Mouse (Mus musculus): ENCODE measurements around the gene Htr6.

Htr6 gene

DNA sequence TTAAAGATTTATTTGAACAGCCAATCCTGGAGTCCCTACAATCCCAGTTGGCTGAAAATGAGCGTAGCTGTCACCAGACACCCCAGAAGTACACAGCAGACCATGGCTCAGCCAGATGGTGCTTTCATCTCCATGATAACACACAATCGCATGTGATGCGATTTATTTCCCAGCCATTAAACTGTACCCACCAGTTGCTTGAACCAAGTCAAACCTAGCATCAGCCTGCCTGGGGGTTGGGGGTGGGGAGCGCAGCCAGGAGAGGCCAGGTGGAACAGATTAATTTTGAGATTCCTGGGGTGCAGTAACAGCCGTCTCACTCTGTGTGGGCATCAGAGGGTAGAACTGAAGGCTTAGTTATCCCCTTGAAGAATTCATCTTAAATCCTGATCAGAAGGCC is 29.0 kb downstream of the Htr6 start:
- DNase-seq (ENCODE audit: low spot score): no peak

- no peak for DNase-seq (ENCODE audit: low spot score)
Observed at GRCm38 (mm10) chr4:139044566-139044965, 30.8 kb downstream of the Htr6 start.

DNA sequence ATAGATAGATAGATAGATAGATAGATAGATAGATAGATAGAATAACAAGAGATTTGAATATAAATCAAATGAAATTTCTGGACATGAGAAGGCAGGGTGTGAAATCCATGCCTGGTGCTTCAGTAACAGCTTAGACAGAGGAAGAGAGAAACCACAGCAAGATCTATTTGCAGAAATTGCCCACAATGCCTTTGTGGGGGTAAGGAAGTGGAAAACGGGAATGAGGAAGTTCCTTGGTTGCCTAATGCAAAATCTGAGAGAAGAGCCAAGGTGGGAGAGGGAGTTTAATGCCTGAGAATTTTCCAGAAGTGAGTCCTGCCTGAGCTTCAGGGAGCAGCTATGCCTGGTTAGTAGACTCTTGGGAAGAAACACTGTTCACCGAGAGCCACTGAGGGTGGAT is 31.8 kb downstream of the Htr6 start:
- no peak for DNase-seq (ENCODE audit: low spot score)

GRCm38 (mm10) chr4:139042611-139043010 is 32.8 kb downstream of the Htr6 start:
- no peak for DNase-seq (ENCODE audit: low spot score)

DNA sequence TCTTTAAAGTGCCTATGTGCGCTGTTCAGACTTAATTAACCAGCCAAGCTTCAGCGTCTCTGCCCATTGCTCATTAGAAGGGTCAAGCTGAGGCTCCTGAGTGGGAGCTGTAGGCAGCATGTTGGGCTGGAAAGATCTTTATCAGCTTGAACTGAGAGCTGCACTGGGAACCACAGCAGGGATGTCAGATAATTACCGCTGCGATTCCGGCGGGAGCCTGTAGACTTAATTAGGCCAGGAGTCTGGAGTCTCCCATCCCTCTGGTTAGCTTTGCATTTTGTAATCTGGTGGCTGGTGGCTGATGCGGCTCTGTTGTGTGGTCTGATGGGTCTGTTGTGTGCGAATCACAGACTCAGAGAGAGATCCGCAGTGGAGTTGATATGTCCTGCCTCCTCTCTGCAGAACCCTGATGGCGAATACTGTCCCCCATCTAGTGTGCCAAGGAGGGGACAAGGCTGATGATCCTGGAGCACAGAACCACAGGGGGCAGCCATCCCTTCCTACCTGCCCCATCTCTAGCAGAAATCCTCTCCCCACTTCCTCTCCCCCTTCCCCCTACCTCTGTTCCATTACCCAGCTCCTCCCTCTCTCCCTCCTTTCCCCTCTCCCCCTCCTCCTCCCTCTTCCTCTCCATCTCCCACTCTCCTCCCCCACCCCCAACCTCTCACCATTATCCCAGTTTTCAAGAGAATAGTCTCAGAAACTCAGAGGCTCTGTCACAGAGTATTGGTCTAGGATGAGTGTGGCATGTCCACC is 35.1 kb downstream of the Htr6 start:
- DNase-seq (ENCODE audit: low spot score): no peak

DNA sequence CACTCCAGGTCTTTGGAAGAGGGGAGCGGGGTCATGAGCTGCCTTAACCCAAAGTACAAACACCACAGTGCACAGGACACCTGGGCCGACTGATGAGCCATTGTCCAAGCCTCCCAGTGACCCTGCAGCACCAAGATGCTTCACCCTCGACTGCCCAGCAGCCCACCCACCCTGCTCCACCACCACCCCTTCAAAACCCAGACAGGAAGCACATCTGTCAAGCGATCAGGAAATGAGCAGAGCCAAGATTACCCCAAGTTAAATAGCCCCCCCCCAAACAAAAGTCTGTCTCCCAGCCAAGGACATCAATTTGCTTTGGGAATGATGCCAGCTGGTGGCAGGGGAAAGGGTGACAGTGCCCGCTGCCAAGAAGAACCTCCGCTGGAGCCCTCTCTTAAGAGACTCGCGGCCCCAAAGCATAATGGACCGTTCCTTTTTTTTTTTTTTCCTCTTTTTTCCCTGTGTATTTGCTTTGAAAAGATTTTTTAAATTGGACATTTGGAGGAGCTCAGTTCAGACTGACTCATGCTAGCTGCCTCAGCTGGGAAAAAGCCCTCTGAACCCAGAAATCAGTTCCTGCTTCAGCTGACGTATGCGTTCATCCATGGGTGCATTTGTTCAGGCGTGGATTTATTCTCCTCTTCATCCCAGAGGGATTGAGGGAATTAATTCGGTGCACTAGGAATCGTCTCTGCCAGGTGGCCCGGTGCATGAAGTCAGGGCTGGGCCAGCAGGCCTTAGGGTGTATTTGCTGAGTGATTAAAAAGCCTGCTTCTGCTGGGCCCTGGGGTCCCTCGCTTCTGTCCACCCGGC is 37.4 kb downstream of the Htr6 start:
- DNase-seq (ENCODE audit: low spot score): peak; percentile 55

GRCm38 (mm10) chr4:139035799-139036198 is 39.6 kb downstream of the Htr6 start:
- peak; percentile 50 for DNase-seq (ENCODE audit: low spot score)

- no peak for DNase-seq (ENCODE audit: low spot score)
Observed at GRCm38 (mm10) chr4:139034942-139035341, 40.4 kb downstream of the Htr6 start.

GRCm38 (mm10) chr4:139034540-139034939 is 40.8 kb downstream of the Htr6 start:
- no peak for DNase-seq (ENCODE audit: low spot score)

DNA sequence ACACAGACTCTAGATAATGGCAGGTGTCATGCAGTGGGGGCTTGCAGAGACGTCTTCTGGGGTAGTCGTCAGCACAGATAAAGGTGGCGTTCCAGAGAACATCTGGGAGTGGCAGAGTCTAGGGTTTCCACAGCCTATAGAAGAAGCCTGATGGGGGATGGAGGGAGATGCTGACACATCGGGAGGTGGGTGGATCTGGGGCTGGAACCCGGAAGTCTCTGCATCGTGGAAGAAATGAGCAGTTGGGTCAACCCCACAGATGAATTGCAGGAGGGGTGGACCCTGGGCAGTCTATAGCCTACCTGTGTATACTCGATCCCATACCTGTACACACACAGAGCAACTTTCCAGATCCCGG is 41.4 kb downstream of the Htr6 start:
- DNase-seq (ENCODE audit: low spot score): no peak

DNA sequence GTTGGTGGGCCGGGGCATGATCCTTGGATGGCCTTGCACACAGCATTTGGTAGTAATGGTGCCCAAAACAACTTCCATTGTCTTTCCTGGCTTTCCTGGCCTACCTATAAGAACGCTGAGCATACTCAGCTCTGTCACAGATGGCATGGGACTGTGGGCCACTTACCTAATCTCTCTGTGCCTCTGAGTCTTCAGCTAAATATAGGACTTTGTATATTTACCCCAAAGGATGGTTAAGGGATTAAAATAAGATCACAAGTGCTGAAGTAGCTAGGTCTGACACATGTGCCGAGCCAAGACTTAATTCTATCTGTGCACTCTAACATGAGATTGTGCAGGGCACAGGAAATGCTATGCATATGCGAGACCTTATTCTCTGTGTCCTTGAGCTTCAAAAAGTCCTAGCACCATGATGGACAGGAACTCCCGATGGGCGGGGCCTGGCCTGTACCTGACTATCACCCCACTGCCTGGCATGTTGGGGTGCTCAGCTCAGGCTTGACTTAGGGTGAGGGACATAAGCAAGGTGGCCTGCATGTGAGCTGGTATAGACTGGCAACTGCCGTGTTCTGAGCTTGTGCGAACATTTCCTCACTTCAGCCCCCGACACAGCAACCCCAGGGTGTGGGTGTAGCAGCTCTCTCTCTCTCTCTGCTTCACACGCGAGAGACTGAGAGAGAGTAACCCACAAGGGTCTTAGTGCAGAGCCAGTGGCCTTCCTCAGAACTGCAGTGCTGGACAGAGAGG is 41.9 kb downstream of the Htr6 start:
- no peak for DNase-seq (ENCODE audit: low spot score)

DNA sequence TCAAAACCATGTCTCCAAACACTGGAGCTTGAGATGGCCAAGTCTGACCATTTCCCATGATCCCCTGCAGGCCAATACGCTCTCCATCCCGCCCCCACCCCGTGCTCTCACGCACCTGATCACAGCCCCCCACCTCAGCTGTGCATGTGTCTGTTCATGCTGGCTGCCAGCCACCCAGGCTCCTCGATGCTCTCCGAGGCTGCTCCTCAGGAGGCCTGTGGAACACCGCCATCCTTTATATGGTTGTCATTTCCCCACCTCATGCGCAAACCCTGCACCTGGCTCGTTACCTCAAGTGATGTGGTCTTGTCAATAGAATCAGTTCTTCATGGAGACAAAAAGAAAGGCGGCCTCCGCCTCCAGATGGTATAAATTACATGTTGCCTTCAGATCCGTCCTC is 42.8 kb downstream of the Htr6 start:
- DNase-seq (ENCODE audit: low spot score): no peak

GRCm38 (mm10) chr4:139030675-139031074 is 44.7 kb downstream of the Htr6 start:
- no peak for DNase-seq (ENCODE audit: low spot score)

GRCm38 (mm10) chr4:139024379-139024778 is 51.0 kb downstream of the Htr6 start:
- DNase-seq (ENCODE audit: low spot score): peak; percentile 93

DNA sequence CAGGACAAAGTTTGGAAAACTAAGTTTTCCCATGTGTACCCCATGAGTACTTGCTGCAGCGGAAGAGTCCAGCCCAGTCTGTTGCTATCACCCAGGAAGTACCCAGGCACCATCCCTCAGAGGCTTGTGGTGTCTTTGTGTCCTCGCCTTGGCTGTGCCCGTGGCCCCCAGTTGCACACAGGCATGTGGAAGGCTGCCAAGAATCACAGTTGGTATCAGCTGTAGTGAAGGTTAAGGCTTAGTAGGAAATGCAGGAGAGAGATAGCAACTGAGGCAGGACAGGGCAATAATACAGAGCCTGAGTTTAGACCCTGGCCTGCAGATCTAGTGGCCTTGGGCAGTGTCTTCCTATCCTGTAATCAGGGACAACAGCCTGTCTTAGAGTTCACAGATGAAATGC is 55.0 kb downstream of the Htr6 start:
- DNase-seq (ENCODE audit: low spot score): no peak

DNA sequence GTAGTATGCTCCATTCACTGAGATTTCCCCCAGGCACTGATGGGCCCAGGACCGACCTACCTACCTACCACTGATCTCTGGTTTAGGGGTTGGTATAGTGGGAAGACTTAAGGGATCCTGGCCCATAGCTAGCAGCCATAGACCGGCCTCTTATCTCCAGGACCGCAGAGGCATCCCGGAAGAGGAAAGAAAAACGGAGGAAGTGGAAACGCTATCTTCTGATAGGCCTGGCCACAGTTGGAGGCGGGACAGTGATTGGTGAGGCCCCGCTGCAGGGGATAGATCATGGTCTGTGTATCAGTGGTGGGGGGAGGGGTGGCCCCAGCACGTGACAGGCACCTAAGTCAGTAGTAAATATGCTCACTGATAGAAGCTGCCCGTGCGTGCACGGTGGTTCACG is 56.0 kb downstream of the Htr6 start:
- DNase-seq (ENCODE audit: low spot score): no peak

GRCm38 (mm10) chr4:139018976-139019375 is 56.4 kb downstream of the Htr6 start:
- no peak for DNase-seq (ENCODE audit: low spot score)

GRCm38 (mm10) chr4:139018388-139018787 is 57.0 kb downstream of the Htr6 start:
- no peak for DNase-seq (ENCODE audit: low spot score)

- DNase-seq (ENCODE audit: low spot score): no peak
Observed at GRCm38 (mm10) chr4:139014793-139015192, 60.6 kb downstream of the Htr6 start.

DNA sequence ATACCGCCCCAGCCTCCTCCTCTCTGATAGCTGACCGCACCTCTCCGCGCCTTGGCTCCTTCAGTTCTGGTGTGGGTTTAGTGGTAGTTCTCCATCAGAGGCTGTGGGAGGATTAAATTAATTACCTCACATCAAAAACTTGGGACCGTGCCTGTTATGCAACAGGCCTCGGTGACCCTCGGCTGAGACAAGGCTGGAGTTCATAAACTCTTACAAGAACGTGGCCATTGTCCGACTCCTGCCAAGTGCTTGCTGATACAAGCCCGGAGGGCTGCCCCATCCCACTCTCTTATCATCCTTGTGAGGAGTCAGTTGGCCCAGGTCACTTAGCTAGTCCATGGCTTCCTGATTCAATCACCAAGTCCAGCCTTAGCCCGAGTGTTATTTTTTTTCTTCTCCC is 62.1 kb downstream of the Htr6 start:
- no peak for DNase-seq (ENCODE audit: low spot score)

DNA sequence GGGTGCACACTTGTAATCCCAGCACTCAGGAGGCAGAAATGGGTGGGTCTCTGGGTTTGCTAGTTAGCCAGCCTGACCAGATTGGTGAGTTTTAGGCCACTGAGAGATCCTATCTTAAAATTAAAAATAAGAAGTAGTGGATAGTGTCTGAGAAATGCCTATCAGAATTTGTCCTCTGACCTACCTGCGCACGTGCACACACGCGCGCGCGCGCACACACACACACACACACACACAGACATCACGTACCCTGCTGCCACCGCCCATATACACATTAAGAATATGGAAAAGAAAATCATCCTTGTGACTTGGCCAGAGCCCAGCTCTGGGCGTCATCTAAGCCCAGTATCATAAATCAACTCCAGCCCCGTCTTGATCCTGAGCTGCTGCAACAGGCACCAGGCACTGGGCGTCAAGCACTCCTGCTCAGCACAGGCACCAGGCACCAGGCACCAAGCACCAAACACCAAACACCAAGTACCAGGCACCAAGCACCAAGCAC is 64.1 kb downstream of the Htr6 start:
- no peak for DNase-seq (ENCODE audit: low spot score)
